Mouse (Mus musculus) thymus, adult 2 months (tissue): ENCODE data around the gene Ugt1a5.

Experiments used
- CTCF ChIP-seq: fragments of 200-500 bp; IDR thresholded peaks from 2 replicates; pipeline ENCODE4 v1.5.1; 2012; ENCODE audit warnings: mild to moderate bottlenecking, control low read depth, low read length, moderate library complexity, borderline replicate concordance; ENCODE audit not compliant: control insufficient read depth, poor library complexity, insufficient read depth; ENCODE audit errors: extremely low read depth
- POLR2A ChIP-seq: fragments of 200-500 bp; IDR thresholded peaks from 2 replicates; pipeline ENCODE4 v1.6.1; 2012; ENCODE audit warnings: mild to moderate bottlenecking, low read length, control low read depth, moderate library complexity; ENCODE audit not compliant: control insufficient read depth, poor library complexity, insufficient read depth; ENCODE audit errors: extremely low read depth

- TF ChIP-seq CTCF, result no peak
- TF ChIP-seq POLR2A, result no peak
Observed at GRCm38 (mm10) chr1:88213061-88213460, 47.2 kb downstream of the Ugt1a5 start.
